Mouse (Mus musculus): ENCODE measurements around the gene Tfpt.
"Not testable (repeated sequence)": the region's sequence is repeated elsewhere in the genome, so short reads cannot be mapped to it uniquely, and the experiment has no call there.

Gene Tfpt

DNA sequence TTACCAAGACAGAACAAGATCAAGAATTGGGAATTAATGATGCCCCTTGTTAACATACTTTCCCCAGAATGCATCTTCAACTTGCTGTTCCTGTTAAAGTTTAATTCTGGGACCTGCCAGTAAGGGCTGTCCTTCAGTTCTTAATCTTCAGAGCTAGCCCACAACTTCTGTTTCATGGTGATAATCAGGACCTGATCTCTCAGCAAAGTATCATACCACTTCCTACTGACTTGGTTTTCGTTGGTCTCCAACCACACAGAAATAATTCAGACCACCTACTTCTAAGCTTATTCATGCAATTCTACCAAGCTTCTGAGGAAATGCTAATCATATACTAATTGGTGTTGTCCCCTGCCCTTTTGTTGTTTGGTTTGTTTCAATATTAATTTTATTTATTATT, 57.9 kb downstream of the Tfpt start:
- DNase-seq = no peak

DNA sequence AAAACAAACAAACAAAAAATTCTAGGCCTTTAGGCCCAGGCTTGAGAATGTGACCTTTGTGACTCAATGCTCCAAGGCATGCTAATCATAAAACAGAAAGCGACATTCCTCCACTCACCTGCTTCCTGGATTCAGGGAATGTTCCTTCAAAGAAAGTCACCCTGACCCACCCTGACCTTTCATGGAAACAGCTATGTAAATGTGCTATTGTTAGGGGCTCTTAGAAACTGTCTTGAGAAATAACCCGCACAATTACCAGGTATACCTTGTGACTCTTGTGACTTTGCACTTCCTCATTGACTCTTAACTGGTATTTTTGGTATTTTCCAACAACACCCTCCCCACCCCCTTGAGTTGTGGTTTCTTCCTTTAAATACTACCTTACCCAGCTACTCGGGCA, 59.1 kb downstream of the Tfpt start:
- DNase-seq = not testable (repeated sequence)

Data from right cerebral cortex, postnatal 14 days (tissue).